Mouse (Mus musculus): ENCODE measurements around the gene Gm9837. TPM values are rescaled to one million over a fixed set of nuclear protein-coding genes. Genes with fewer than 3 reads are reported as not detected.

Gene Gm9837
- polyA plus RNA-seq, 1 experiment = not detected

- Histone ChIP-seq H3K27ac (ENCODE audit: control insufficient read depth, insufficient read depth, low read length) (no peak overlapping the region), H3K4me1 (replicated peaks; ENCODE audit: control insufficient read depth, insufficient read depth, low read length) (no peaks in the 10 kb centered on the region), H3K36me3 (ENCODE audit: control insufficient read depth, insufficient read depth, low read length) (no peaks in the 10 kb centered on the region), H3K27me3 (ENCODE audit: control insufficient read depth, insufficient read depth, low read length) (no peaks in the 10 kb centered on the region; the same call in 1 of the 2 replicates), H3K4me3 (ENCODE audit: control insufficient read depth, insufficient read depth, low read length) (no peak overlapping the region)
- WGBS = 46% methylated on average over 16 of the region's 16 CpGs
- no peak for TF ChIP-seq CTCF (IDR thresholded peaks at IDR 0.05; ENCODE audit: borderline replicate concordance, control insufficient read depth, extremely low read depth, insufficient read depth, low read length, poor library complexity)
- no peak for DNase-seq
These were observed 848 bp downstream of the Gm9837 start for GRCm38 (mm10) chr11:53469294-53469967.

DNA sequence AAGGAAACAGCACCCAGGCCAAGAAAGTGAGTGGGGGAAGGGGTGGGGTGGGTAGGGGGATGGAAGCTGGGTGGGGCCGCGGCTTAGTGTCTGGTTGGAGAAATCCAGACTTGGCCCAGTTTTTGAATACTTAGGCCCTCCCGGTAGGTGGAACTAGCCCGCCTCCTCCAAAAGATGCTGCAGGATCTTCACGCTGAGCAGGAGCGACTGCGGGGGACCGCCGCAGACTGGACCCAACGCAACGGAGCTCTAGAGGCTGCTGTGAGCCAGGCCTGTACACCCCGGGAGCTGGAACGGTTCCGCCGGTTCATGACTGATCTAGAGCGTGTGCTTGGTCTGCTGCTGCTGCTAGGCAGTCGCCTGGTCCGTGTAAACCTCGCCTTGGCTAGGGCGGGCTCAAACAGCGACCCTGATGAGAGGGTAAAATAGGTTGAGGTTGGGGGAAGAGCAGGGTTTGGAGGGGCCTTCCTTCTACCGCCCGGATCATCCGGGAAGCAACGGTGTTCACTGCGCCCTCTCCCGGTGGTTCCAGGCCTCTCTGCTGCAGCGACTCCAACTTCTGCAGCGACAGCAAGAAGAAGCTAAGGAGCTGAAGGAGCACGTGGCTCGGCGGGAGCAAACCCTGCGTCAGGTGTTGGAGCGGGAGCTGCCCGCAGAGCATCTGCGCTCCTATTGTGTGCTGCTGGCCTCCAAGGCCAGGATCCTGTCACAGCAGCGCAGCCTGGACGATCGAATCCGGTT, 3.9 kb downstream of the Gm9837 start:
- TF ChIP-seq CTCF (IDR thresholded peaks at IDR 0.05; ENCODE audit: borderline replicate concordance, control insufficient read depth, extremely low read depth, insufficient read depth, low read length, poor library complexity) (0 out of 2 replicates have a peak, but pooled peaks have one; percentile 61), POLR2A (IDR thresholded peaks at IDR 0.05; ENCODE audit: control insufficient read depth, extremely low read depth, insufficient read depth, low read length, poor library complexity) (no peak; the same call in 1 of the 2 replicates)
- no peaks in the 10 kb centered on the region for H3K36me3 ChIP-seq (ENCODE audit: control insufficient read depth, insufficient read depth, low read length)
- WGBS = 29% methylated on average over 40 of the region's 40 CpGs
- no peak overlapping the region for H3K4me3 ChIP-seq (ENCODE audit: control insufficient read depth, insufficient read depth, low read length)
- H3K27me3 ChIP-seq (ENCODE audit: control insufficient read depth, insufficient read depth, low read length) = peaks cover 9% of the 10 kb centered on the region; the same call in 1 of the 2 replicates
- H3K27ac ChIP-seq (ENCODE audit: control insufficient read depth, insufficient read depth, low read length) = no peak overlapping the region
- peak; percentile 54 for DNase-seq
- H3K4me1 ChIP-seq (replicated peaks; ENCODE audit: control insufficient read depth, insufficient read depth, low read length) = no peaks in the 10 kb centered on the region

DNA sequence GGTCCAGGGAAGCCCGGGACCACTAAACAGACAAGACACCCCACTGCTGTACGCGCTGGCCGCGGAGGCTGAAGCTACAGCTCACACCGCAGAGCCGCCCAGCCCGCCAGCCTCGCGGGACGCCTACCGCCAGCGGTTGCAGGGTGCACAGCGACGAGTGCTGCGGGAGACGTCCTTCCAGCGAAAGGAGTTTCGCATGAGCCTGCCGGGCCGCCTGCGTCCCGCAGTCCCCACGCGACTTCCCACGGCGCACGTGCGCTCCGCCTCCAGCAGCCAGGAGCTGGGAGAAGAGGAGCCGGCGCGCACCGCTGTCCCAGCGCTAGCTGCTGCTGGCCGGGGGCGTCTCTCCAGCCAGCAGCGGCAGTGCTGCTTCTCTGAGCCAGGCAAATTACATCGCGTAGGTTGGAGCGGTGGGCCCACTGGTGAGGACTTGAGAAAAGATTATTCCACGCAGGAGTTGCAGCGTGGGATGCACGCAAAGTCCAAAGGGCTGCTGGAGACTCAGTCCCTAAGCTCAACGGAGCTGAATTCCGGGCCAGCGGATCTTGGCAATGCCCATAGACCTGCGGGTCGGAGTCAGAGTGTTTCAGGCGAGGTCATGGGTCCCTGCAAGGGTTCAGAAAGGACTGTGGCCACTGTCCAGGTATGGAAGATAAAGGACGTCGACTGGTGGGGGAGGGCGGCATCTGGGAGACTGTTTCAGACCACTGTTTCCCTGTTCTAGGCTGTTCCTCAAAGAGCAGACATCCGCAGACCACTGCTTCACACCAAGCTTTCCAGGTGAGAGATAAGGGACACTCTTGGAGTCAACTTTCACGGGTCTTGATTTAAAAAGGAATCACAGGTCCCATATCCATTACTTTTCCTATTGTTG, 6.5 kb downstream of the Gm9837 start:
- DNase-seq = no peak
- WGBS = 14% methylated on average over 55 of the region's 55 CpGs
- TF ChIP-seq CTCF (IDR thresholded peaks at IDR 0.05; ENCODE audit: borderline replicate concordance, control insufficient read depth, extremely low read depth, insufficient read depth, low read length, poor library complexity) = no peak
- TF ChIP-seq POLR2A (IDR thresholded peaks at IDR 0.05; ENCODE audit: control insufficient read depth, extremely low read depth, insufficient read depth, low read length, poor library complexity) = no peak
- Histone ChIP-seq H3K36me3 (ENCODE audit: control insufficient read depth, insufficient read depth, low read length) (no peaks in the 10 kb centered on the region), H3K4me1 (replicated peaks; ENCODE audit: control insufficient read depth, insufficient read depth, low read length) (no peaks in the 10 kb centered on the region), H3K4me3 (ENCODE audit: control insufficient read depth, insufficient read depth, low read length) (no peak overlapping the region), H3K27ac (ENCODE audit: control insufficient read depth, insufficient read depth, low read length) (no peak overlapping the region), H3K27me3 (ENCODE audit: control insufficient read depth, insufficient read depth, low read length) (peaks cover 9% of the 10 kb centered on the region; the same call in 1 of the 2 replicates)

DNA sequence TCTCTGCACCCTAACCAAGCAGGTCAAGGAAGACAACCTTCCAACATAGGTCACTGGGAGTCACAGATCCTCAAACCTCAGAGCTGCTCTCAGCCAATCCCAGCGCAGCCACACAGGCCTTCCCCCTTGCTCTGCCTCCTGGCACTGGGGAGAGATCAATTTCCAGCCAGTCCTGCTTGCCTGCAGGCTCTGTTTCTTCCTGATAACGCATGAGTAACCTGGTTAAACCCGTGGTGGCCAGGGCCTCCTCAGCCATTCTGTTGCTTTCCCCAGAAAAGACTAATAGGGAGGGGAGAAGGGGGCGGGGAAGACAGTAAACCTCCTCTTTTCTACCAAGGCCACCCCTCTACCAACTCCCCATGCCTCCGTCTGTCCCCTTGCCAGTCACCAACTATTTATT, 8.6 kb downstream of the Gm9837 start:
- H3K27me3 ChIP-seq (ENCODE audit: control insufficient read depth, insufficient read depth, low read length) = peaks cover 20% of the 10 kb centered on the region

DNA sequence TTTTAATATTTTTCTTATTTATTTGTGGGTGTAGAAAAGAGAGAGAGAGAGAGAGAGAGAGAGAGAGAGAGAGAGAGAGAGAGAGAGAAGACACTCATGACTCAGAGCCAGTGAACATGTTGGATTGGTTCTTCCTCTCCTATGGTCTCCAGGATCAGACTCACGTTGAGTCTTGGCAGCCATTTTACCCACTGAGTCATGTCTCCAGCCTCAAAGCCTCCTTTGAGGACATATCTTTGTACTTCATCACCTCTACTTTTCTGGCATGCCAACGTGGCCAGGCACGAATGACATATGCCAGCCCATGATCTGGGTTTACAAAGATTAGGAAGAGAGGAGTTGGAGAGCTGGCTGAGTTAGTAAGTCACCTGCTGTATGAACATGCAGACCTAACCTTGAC, 10.1 kb downstream of the Gm9837 start:
- Histone ChIP-seq H3K36me3 (ENCODE audit: control insufficient read depth, insufficient read depth, low read length) (no peaks in the 10 kb centered on the region), H3K4me3 (ENCODE audit: control insufficient read depth, insufficient read depth, low read length) (no peak overlapping the region), H3K27ac (ENCODE audit: control insufficient read depth, insufficient read depth, low read length) (no peak overlapping the region), H3K4me1 (replicated peaks; ENCODE audit: control insufficient read depth, insufficient read depth, low read length) (0 out of 2 replicates have a peak, but pooled peaks cover 3% of the 10 kb centered on the region), H3K27me3 (ENCODE audit: control insufficient read depth, insufficient read depth, low read length) (peaks cover 20% of the 10 kb centered on the region)
- 82% methylated on average over 3 of the region's 3 CpGs for WGBS
- no peak for DNase-seq
- no peak for TF ChIP-seq POLR2A (IDR thresholded peaks at IDR 0.05; ENCODE audit: control insufficient read depth, extremely low read depth, insufficient read depth, low read length, poor library complexity)
- TF ChIP-seq CTCF (IDR thresholded peaks at IDR 0.05; ENCODE audit: borderline replicate concordance, control insufficient read depth, extremely low read depth, insufficient read depth, low read length, poor library complexity) = no peak

More for the DNA sequence above, 8.6 kb downstream of the Gm9837 start:
- DNase-seq = no peak
- 0 out of 2 replicates have a peak, but pooled peaks cover 3% of the 10 kb centered on the region for H3K4me1 ChIP-seq (replicated peaks; ENCODE audit: control insufficient read depth, insufficient read depth, low read length)
- no peaks in the 10 kb centered on the region for H3K36me3 ChIP-seq (ENCODE audit: control insufficient read depth, insufficient read depth, low read length)
- WGBS = 77% methylated on average over 5 of the region's 5 CpGs
- no peak overlapping the region for H3K4me3 ChIP-seq (ENCODE audit: control insufficient read depth, insufficient read depth, low read length)
- H3K27ac ChIP-seq (ENCODE audit: control insufficient read depth, insufficient read depth, low read length) = no peak overlapping the region
- TF ChIP-seq CTCF (IDR thresholded peaks at IDR 0.05; ENCODE audit: borderline replicate concordance, control insufficient read depth, extremely low read depth, insufficient read depth, low read length, poor library complexity) = no peak
- TF ChIP-seq POLR2A (IDR thresholded peaks at IDR 0.05; ENCODE audit: control insufficient read depth, extremely low read depth, insufficient read depth, low read length, poor library complexity) = no peak

- 93% methylated on average over 3 of the region's 3 CpGs for WGBS
- no peak for DNase-seq
- no peak for TF ChIP-seq CTCF (IDR thresholded peaks at IDR 0.05; ENCODE audit: borderline replicate concordance, control insufficient read depth, extremely low read depth, insufficient read depth, low read length, poor library complexity)
- TF ChIP-seq POLR2A (IDR thresholded peaks at IDR 0.05; ENCODE audit: control insufficient read depth, extremely low read depth, insufficient read depth, low read length, poor library complexity) = no peak
- H3K4me1 ChIP-seq (replicated peaks; ENCODE audit: control insufficient read depth, insufficient read depth, low read length) = 0 out of 2 replicates have a peak, but pooled peaks cover 3% of the 10 kb centered on the region
- no peak overlapping the region for H3K4me3 ChIP-seq (ENCODE audit: control insufficient read depth, insufficient read depth, low read length)
- H3K36me3 ChIP-seq (ENCODE audit: control insufficient read depth, insufficient read depth, low read length) = no peaks in the 10 kb centered on the region
- peaks cover 20% of the 10 kb centered on the region for H3K27me3 ChIP-seq (ENCODE audit: control insufficient read depth, insufficient read depth, low read length)
- no peak overlapping the region for H3K27ac ChIP-seq (ENCODE audit: control insufficient read depth, insufficient read depth, low read length)
These were observed 11.3 kb downstream of the Gm9837 start for GRCm38 (mm10) chr11:53458996-53459395.
